29 mouse cellular contexts compared by ENCODE assay signal in genomic region chr1:72167024-72167423, GRCm38 (mm10). TPM values are rescaled to one million over a fixed set of nuclear protein-coding genes. Genes with fewer than 3 reads are reported as not detected.
DNase-seq lines count a peak whose midpoint lies in the region; ATAC-seq and TF ChIP-seq lines count a peak whose summit lies in the region.
"Had no signal": no experiment of that assay in that cellular context is flagged by ENCODE, and none has a peak within 500 bp of the region (broad histone marks: within the 10 kb centered on the region; RNA-seq: fewer than 3 reads in every experiment).

No protein-coding gene starts in this region.

- H3K27me3 ChIP-seq in liver, embryonic 14.5 days (ENCODE audit: control insufficient read depth, insufficient read depth, low read length), result no peaks in the 10 kb centered on the region
- H3K27me3 ChIP-seq: CH12.LX; forebrain, embryonic 13.5 days; heart, embryonic 13.5 days had no signal

- H3K4me2 ChIP-seq in liver, embryonic 14.5 days (ENCODE audit: low read depth), result no peak overlapping the region
- H3K4me2 ChIP-seq: forebrain, embryonic 13.5 days; heart, embryonic 13.5 days; hindbrain, embryonic 14.5 days had no signal

- ATAC-seq in liver, embryonic 14.5 days (ENCODE audit: insufficient read depth), result no peak
- ATAC-seq: activated CD4-positive, CD25-positive, alpha-beta regulatory T cell, adult 4 months; forebrain, embryonic 13.5 days; forebrain, embryonic 16.5 days; hindbrain, postnatal 0 days; inflammation-experienced regulatory T-cells, adult 6 months; intestine, embryonic 16.5 days had no signal

- in situ Hi-C loops in ES-E14 (cut with MboI; ENCODE audit: low sequenced_read_pairs in 2 of 2, unreplicated experiment in 2 of 2), result no loop called here

- H3K9ac ChIP-seq in liver, embryonic 14.5 days (replicated peaks), result no peak overlapping the region
- H3K9ac ChIP-seq in ES-E14 (ENCODE audit: insufficient read depth, low read depth, low read length, poor library complexity, severe bottlenecking), result no peak overlapping the region
- H3K9ac ChIP-seq: forebrain, embryonic 13.5 days; heart, embryonic 13.5 days; hindbrain, embryonic 14.5 days had no signal

- no peaks in the 10 kb centered on the region for H3K9me3 ChIP-seq in liver, embryonic 14.5 days (ENCODE audit: control insufficient read depth, low read length)
- H3K9me3 ChIP-seq in ES-E14 (ENCODE audit: control insufficient read depth, insufficient read depth, low read depth, low read length), result no peaks in the 10 kb centered on the region
- H3K9me3 ChIP-seq: forebrain, embryonic 10.5 days; heart, embryonic 10.5 days; heart, embryonic 13.5 days had no signal

- peak; percentile 10 for TF ChIP-seq CTCF in liver, embryonic 14.5 days (IDR thresholded peaks at IDR 0.05; ENCODE audit: low read depth)
- no peak for TF ChIP-seq CTCF in left cerebral cortex, adult 2 months (IDR thresholded peaks at IDR 0.05)

- no peak overlapping the region for H3K4me3 ChIP-seq in liver, embryonic 14.5 days (ENCODE audit: insufficient read depth in 1 of 2, low read depth in 2 of 2, low read length in 2 of 2)
- H3K4me3 ChIP-seq in ES-E14 (ENCODE audit: insufficient read depth in 1 of 2, low read depth in 1 of 2, low read length in 2 of 2, poor library complexity in 1 of 2, severe bottlenecking in 1 of 2), result no peak overlapping the region
- no peak overlapping the region for H3K4me3 ChIP-seq in left cerebral cortex, adult 2 months
- H3K4me3 ChIP-seq: forebrain, embryonic 10.5 days; forebrain, embryonic 13.5 days; heart, embryonic 10.5 days; heart, embryonic 13.5 days had no signal

- 71% methylated on average over 10 of the region's 10 CpGs for WGBS in liver, embryonic 14.5 days (ENCODE audit: insufficient replicate concordance)

- no peak for TF ChIP-seq EP300 in liver, embryonic 14.5 days (IDR thresholded peaks at IDR 0.05; ENCODE audit: low read depth)

- H3K27ac ChIP-seq in liver, embryonic 14.5 days, result no peak overlapping the region
- no peak overlapping the region for H3K27ac ChIP-seq in ES-E14 (ENCODE audit: insufficient read depth, low read depth, low read length, poor library complexity, severe bottlenecking)
- H3K27ac ChIP-seq in left cerebral cortex, adult 2 months, result no peak overlapping the region
- H3K27ac ChIP-seq: forebrain, embryonic 10.5 days; forebrain, embryonic 13.5 days; heart, embryonic 10.5 days; heart, embryonic 13.5 days; hindbrain, embryonic 14.5 days; hindbrain, postnatal 0 days had no signal

- H3K4me1 ChIP-seq in liver, embryonic 14.5 days (replicated peaks; ENCODE audit: control insufficient read depth in 2 of 2, insufficient read depth in 2 of 2, low read length in 1 of 2), result 0 out of 4 replicates have a peak, but pooled peaks cover 0 to 3% of the 10 kb centered on the region in 2 experiments
- H3K4me1 ChIP-seq in ES-E14 (ENCODE audit: control insufficient read depth in 2 of 2, insufficient read depth in 2 of 2, low read length in 2 of 2, poor library complexity in 1 of 2), result peaks cover 2 to 10% of the 10 kb centered on the region in 2 experiments; a peak in 2 of 4 replicates
- H3K4me1 ChIP-seq: forebrain, embryonic 13.5 days had no signal

- H3K36me3 ChIP-seq in liver, embryonic 14.5 days (replicated peaks; ENCODE audit: control insufficient read depth, insufficient read depth, low read depth), result no peaks in the 10 kb centered on the region
- H3K36me3 ChIP-seq in ES-E14 (ENCODE audit: control insufficient read depth, insufficient read depth, low read length, poor library complexity, severe bottlenecking), result peaks cover 18% of the 10 kb centered on the region
- H3K36me3 ChIP-seq: forebrain, embryonic 10.5 days; heart, embryonic 10.5 days; heart, embryonic 13.5 days had no signal

- intact Hi-C loops in left cerebral cortex, adult 2 months (cut with DNase I), result no loop called here
- intact Hi-C loops in left cerebral cortex, postnatal 14 days (cut with DNase I), result no loop called here

- no peak for DNase-seq in liver, embryonic 14.5 days (ENCODE audit: low read depth in 3 of 3, low spot score in 3 of 3)
- DNase-seq in liver (no peak), ES-E14 (ENCODE audit: low read depth, low spot score) (peak; percentile 35), ZHBTc4 (ENCODE audit: low read depth, low spot score) (peak; percentile 77)
- DNase-seq in left cerebral cortex, adult 2 months (ENCODE audit: extremely low spot score in 1 of 2, low spot score in 2 of 2), result no peak
- no peak for DNase-seq in urinary bladder, postnatal 10 days (ENCODE audit: low spot score)
- no peak for DNase-seq in left cerebral cortex, postnatal 14 days (ENCODE audit: low spot score in 2 of 2)
- DNase-seq: adrenal gland, adult 8-10 months; adrenal gland, postnatal 25 days; B cell, adult 2 months; cerebellum, adult 18-20 months; cerebellum, adult 9-10 months; cerebellum, postnatal 14 days; gastrocnemius, postnatal 10 days; heart, adult 18-20 months; heart, postnatal 14 days; heart, postnatal 4 days had no signal

TF ChIP-seq in ES-E14, 5 proteins besides CTCF, POLR2A, EP300 and RAD21:
- no peak for TF ChIP-seq HCFC1 (IDR thresholded peaks at IDR 0.05; ENCODE audit: borderline replicate concordance, insufficient read depth, low read length)
TF ChIP-seq in ES-E14: peak in this region for 0.

RNA-seq across cellular contexts. Expression of gene Mreg, which starts 45.1 kb away (rescaled TPM):
- 1.9 and 2.9 TPM in 2 replicates for polyA plus RNA-seq in liver, embryonic 14.5 days (2012; rRNA removed)
- polyA plus RNA-seq in liver, embryonic 14.5 days (2014; fragmentation: Nextera tagmentation; extraction: Ambion mirVana), result 6.4 and 7.4 TPM in 2 replicates
- 92.1 and 94.8 TPM in 2 replicates for total RNA-seq in ES-E14 (2012; rRNA removed)
- total RNA-seq in left cerebral cortex, adult 2 months (2021), result 1 to 10 TPM; 4.1 to 4.9 TPM
- total RNA-seq in left cerebral cortex, postnatal 14 days (2021), result 1 to 10 TPM; 2.3 to 2.6 TPM
- total RNA-seq: MEL had no signal

Comparison
In these comparisons a context has a peak if more than half of its experiments do, and no peak if none do; other contexts are left out.
1. DNase-seq: peak in ES-E14 (single experiment) and ZHBTc4 (single experiment); none in liver, embryonic 14.5 days (0 of 3), liver (single experiment), left cerebral cortex, adult 2 months (0 of 2), urinary bladder, postnatal 10 days (single experiment) and left cerebral cortex, postnatal 14 days (0 of 2).
2. RNA of gene Mreg, which starts 45.1 kb away (total RNA-seq): 92.1 to 94.8 TPM in ES-E14; 4.1 to 4.9 TPM in left cerebral cortex, adult 2 months and 2.3 to 2.6 TPM in left cerebral cortex, postnatal 14 days; every median in the first group is over 10 times any median in the second.